Mouse (Mus musculus) T-helper 1 cell (primary cell): ENCODE results near the gene Grem1.

Source experiments
- in situ Hi-C: fragments of 300-600 bp; cut with MboI, MseI; formaldehyde crosslinking; loops from one replicate; pipeline ENCODE4 v1.15.1; 2025; ENCODE audit warnings: high pct_unique_total_duplicates

The Grem1 gene

DNA sequence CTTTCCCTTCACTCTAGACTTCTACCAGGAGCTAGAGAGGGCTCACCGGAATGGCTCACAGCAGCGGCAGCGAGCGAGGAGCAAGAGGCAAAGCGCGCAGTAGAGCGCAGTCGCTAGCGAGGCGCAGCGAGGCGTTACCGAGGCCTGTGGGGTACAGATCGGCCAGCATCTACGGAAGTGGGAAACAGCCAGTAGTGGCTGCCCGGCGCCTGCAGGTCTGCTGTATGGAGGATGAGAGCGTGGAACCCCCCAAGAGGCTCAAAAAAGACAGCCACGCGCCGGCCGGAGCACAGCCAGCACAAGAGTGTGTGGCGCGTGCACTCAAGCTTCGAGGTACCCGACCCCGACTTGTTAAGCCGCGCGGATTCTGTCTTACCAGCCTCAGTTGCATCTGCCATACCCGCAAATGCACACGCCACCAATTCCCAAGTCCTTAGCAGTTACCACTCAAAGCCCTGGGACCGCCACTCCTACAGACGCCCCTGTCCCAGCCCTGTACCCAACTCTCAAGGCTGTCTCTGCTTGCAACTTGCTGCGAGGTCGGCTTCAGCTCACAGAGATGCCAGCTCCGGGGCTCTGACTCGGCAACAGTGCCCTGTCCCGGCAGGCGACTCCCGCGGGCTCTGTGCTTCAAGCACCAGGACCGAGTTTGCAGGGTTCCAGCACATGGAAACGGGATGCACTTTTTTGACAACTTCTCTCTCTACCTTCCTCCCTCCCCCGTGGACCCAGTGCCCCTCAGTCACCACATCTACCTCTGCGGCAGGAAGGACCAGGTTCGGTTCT, 728 bp downstream of the Grem1 start:
- in situ Hi-C loops: no loop called here

DNA sequence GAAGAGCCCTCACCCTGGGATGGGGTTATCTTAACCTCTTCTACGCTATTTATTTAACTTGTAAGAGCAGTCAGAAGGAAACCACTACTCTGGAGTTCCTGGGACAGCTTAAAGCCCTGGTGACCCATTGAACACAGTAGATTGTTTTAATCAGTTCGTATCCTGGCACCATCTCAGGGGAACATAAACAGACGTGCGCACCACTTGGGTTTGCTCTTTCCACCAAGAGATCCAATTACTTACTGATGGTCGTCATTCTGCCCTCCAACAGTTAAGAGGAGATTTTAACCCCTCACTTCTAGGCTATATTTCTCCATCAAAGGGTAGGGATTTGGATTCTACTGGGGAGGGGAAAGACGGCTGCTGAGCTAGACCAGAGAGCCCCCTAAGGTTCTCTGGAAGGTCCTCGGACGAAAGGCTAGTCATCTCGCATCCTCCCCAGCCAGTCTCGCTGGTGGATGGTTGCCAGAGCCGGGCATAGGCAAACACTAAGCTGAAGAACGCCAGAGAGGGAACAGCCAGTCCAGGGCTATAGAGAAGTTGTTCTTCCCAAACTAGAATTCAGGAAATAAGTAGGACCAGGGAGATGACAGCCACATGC, 1.4 kb downstream of the Grem1 start:
- in situ Hi-C loops: no loop called here

DNA sequence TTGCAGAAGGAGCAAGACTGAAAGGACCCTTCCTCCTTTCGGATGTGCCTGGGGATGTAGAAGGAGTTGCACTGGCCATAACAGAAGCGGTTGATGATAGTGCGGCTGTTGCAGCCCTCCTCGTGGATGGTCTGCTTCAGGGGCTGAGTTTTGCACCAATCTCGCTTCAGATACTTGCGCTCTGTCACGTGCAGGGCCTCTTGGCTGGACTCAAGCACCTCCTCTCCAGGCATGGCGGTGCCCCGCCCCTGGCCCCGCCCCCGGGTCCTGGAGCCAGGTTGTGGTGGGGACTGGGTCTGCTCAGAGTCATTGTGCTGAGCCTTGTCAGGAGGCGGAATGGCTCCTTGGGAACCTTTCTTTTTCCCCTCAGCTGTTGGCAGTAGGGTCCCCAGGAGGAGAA, 8.7 kb downstream of the Grem1 start:
- in situ Hi-C loops: no loop called here

DNA sequence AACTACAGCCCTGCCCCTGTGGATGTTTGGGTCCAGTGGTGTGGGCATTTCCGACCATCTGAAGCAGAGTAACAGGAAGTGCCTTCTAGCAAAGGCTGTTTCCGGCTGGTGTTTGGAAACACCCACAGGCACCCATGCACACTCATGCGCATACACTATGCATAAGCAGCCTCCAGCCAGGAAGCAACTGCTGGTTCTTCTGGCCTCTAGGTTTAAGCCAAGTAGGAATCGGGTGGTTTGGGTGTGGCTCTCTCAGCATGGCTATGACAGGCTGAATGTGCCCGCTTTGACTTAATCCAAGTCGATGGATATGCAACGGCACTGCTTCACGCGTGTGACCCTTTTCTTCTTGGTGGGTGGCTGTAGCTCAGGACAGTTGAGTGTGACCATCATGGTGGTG, 9.1 kb downstream of the Grem1 start:
- in situ Hi-C loops: no loop called here

DNA sequence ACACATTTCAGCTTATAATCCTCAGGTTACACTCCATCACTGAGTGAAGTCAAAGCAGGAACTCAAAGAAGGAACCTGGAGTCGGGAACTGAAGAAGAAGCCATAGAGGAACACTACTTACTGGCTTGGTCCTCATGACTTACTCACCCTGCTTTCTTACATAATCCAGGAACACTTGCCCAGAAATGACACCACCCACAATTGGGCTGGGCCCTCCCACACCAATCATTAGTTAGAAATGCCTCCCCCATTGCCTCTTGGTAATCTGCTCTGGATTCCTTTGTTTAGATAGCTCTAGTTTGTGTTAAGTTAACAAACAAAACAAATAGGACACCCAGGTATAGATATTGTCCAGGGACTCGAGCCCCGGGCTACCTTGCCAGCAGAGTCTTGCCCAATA, 29.9 kb downstream of the Grem1 start:
- in situ Hi-C loops: no loop called here

DNA sequence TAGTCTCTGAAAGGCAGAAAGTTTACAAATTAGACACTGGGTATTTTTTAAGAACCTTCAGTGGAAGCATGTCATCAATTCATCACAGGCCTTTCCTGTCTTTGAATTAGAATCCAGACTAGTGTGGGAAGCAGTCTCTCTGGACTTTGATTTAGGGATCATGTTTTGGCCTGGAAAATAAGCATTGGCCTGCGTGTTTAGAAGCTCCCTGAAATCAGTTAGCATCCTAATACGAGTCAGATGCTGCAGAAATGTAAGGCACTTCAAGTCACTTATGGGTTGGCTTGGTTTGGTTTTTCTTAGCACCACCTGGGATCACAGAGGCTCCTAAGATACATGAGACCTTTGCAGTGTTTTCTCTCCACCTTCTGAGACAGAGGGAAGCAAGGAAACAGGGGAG, 43.6 kb downstream of the Grem1 start:
- in situ Hi-C loops: loop anchor here (10.0 to 25.0 kb wide), 2 partner anchors 740 to 1198 kb away; no protein-coding TSS in a partner anchor

DNA sequence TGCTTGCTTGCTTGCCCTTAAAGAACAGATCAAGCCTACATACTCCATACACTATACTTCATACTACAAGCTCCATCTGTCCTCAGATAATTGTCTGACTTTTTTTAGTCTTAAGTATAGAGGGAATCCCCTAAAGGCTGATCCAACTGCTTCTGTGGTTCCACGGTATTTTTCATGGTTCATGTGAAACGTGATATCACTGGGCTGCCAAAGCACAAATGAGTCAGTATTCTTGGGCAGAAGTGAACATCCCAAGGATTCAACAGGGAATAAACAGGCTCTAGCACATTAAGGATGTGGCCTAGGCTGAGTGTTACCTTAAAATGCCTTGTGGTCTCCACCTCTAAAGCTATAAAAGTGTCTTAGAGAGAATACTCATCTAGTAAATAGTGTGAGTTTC, 45.0 kb downstream of the Grem1 start:
- in situ Hi-C loops: loop anchor here (10.0 to 25.0 kb wide), 2 partner anchors 741 to 1199 kb away; no protein-coding TSS in a partner anchor

DNA sequence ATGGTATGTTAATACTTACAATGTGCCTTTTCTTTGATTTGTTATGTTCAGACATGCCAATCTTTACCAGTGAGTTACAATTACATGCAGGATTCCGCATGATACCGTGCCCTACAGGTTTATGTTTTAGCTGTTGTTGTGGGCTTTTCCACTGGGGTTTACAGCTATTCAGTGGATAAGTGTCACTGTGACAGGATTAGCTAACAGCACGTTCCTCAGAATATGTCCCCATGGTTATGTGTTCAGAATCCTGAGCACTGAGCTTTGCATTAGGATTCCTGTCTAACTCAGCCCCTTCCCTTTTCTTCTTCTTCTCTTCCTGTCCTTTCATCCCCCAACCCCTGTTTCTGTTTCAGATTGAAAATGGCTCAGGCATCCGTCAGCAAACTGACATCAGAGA, 50.9 kb downstream of the Grem1 start:
- in situ Hi-C loops: loop anchor here (25.0 kb wide), 1 partner anchor 1205 kb away; no protein-coding TSS in a partner anchor

DNA sequence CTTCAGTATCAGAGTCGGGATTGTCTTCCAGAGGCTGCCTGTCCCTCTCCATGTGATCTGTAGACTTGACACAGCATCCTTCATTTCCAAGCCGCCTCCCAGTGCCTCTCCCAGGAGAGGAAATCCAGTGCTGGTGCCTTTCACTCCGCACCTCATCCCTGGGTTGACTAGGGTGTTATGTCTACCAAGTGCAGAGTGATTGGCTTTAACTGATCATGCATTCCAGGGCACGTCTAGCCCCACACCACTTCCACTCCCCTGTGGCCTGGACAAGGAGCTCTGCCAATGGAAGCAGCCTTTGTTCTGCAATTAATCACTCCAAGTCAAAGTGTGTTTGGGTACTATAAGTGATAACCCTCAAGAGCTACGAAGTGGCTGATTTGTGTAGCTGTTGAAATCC, 56.9 kb downstream of the Grem1 start:
- in situ Hi-C loops: loop anchor here (25.0 kb wide), 1 partner anchor 1211 kb away; no protein-coding TSS in a partner anchor

DNA sequence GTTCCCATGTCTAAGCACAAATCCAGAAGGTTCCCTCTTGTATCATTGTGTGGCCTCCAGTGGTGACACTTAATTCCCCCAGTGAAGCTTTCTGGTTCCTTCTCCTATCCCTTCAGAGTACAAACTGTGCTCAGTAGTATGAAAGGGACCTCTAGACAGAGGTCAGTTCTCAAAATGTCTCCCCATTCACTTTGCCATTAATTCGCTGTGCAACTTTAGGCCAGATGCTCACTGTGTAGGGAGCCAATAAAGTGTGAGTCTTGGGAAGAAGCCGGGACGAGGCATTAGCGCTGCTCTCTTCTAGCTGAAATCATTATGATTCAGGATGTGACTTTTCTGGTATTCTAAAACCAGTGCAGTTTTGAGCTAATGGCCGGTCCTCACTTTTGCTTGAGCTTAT, 61.8 kb downstream of the Grem1 start:
- in situ Hi-C loops: no loop called here

DNA sequence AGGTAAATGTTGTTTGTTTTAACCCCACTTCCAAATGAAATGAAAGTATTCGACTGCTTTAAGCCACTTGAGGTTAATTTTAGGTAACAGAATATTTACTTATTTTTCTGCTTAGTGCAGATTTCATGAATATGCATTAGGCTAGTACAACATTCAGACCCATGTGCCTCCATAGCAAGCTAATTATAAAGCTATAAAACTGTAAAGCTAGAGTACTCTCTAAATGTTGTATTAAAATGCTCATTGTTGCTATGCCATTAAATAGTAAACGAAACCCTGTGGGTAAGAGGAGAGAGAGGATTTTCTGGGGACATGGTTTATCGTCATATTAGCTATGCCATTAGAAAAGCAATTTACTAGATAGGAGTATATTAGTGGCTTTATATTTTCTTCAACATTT, 62.2 kb downstream of the Grem1 start:
- in situ Hi-C loops: no loop called here
